Mouse (Mus musculus) small intestine, adult 2 months (tissue): ENCODE results near the gene Btg3.

Source experiments
- CTCF ChIP-seq: fragments of 200-500 bp; IDR thresholded peaks from 2 replicates; pipeline ENCODE4 v1.5.1; 2012; ENCODE audit warnings: low read depth, mild to moderate bottlenecking, control low read depth, inconsistent platforms, low read length, moderate library complexity, mixed read lengths; ENCODE audit not compliant: insufficient replicate concordance, insufficient read length; ENCODE audit errors: extremely low read depth
- POLR2A ChIP-seq: fragments of 200-500 bp; IDR thresholded peaks from 2 replicates; pipeline ENCODE4 v1.6.1; 2012; ENCODE audit warnings: low read depth, mild to moderate bottlenecking, control low read depth, inconsistent platforms, low read length, moderate library complexity

- TF ChIP-seq POLR2A (no peak), CTCF (no peak)
Measured at GRCm38 (mm10) chr16:78317960-78318359, 59.0 kb downstream of the Btg3 start.
